Mouse (Mus musculus) embryo, embryonic 10 days (tissue): Measurements from ENCODE around the gene Icam5.

Source experiments
- DNase-seq: peaks from one replicate; pipeline ENCODE4 v3.0.0-alpha.2; 2015; ENCODE audit warnings: low spot score

Gene Icam5

DNA sequence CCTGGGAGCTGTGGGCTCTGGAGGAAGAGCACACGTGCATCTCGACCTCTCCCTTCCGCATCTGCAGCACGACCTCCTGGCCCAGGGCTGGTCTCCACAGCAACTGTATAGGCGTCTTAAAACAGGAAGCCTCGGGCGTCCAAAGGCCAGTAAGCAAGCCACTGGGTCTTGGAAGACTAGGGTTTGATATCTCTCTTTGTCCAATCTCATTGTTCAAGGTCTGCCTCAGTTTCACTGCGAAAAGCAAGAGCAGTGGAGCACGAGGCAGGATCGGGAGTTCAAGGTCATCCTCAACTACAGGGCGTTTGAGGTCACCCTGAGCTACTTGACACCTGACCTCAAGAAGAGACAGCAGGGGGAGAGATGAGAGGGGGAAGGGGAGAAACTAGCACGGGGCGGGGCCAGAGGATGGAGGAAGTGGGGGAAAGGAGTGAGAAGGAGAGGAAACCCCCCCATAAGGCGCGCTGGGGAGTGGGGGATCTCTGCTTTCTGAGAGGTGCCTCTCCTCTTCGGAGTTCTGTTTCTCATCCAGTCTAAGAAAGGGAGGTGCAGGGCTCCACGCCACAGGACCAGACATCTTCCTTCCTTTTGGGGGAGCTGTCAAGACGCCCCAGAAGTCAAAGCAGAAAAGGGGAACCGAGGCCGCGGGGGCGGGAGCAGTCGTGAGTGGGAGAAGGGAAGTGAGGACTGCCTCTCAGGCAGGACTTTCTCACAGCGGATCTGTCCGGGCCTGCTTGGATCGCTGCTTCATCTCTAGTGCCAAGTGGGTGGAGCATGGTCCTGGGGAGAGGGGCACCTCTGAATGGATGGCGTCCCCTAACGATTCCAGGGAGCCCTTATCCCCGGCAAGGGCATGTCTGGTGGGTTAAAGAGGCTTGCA lies 16.9 kb upstream of the Icam5 start:
- no peak for DNase-seq

DNA sequence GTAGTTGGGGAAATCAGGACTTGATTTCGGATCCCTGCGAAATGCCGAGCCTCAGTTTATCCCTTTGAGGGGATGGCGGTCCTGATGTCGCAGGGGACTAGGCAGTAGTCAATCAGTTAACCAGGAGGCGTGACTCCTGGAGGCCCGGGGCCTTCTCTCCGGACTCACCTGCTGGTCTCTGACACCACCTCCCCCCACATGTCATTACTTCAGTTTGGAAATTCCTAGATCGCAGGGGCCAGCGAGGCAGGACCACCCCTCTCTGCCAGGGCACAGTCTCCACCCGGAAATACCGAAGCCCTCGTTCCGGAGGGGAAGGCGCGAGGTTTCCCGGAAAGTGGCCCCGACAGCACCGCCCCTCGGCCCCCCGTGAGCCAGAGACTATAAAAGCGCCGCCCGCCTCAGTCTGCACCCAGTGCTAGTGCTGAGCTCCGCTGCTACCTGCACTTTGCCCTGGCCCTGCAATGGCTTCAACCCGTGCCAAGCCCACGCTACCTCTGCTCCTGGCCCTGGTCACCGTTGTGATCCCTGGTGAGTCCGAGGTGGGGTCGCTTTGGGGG lies 16.2 kb upstream of the Icam5 start, which contains the start of gene Icam1:
TSS of gene Icam1 (plus strand) at position 415 of the 560 bp plus-strand sequence.
- DNase-seq, result no peak

DNA sequence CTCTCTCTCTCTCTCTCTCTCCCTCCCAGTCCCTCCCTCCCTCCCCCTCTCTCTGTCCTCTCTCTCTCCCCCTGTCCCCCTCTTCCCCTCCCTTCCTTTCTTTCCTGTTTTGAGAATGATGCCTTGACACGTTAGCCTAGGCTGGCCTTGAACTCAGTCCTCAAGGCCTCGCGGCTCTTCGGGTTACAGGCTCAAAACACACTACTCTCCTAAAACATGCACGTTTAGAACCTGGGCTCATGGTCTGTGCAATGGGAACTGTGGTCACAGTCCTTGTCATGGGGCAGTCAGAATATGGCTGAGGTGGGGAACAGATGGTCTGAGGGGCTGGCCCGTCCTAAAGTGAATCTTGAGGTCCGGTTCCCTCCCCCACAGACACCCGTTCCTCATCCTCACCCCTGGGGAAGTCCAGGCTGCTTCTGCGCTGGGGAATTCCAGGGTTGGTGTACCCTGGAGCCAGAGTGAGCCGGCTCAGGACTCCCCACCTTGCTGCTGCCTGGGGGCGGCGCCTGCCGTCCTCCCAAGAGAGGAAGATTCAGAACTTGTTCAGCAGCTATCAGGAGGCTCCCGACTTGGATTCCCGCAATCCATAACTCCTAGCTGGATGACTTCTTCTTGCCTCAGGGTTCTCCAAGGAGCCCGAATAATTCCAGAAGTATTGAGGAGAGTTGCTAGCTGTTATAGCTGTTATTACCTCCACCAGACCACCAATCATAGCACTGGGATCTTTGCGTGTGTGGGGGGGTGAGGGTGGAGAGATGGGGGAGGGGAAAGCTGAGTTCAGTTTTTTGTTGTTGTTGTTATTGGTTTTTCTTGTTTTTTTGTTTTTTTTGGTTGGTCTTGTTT lies 15.3 kb upstream of the Icam5 start:
- DNase-seq, result no peak

DNA sequence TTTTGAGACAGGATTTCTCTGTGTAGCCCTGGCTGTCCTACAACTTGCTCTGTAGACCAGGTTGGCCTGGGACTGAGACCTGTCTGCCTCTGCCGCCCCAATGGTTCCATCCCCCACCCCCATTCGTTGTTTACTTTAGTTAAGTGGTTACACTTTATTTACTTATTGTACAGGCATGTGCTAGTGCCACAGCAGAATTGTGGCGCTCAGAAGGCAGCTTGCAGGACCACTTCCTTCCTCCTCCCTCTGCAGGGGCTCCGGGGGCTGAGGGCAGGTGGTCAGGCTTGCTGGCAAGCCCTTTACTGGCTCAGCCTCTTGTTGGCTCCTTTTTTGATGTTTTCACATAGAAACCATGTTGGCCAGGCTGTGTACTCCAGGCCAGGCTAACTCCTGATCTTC lies 14.7 kb upstream of the Icam5 start:
- DNase-seq, result no peak

DNA sequence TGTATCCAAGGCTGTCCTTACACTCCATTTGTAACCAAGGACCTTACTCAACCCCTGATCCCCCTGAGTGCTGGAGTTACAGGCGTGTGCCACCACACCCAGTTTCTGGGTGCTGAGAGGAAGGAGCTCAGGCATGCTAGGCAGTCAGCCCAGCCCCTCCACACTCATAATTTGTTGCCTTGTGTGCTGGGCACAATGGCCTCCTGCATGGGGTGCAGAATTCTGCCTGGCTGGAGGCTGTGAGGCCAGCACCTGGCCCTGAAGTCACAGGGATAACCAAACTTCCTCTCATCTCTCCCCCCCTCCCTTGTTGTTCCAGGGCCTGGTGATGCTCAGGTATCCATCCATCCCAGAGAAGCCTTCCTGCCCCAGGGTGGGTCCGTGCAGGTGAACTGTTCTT lies 13.3 kb upstream of the Icam5 start:
- no peak for DNase-seq

DNA sequence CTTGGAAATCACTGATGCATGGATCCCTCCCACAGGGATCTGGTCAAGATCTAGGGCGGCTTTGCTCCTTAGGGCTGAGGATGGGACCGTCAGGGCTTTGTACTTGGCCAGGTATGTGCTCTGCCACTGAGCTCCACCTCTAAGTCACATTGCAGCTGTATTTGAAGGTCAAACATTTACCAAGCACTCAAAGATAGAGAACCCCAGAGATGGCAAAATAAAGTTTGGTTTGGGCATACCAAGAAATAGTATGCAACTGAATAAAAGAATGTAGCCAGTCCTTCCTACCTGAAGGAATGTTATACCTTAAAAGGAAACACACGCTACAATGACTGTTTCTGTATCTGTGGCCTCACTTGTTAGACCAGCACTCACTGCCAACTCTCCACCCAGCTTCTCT lies 10.5 kb upstream of the Icam5 start:
- DNase-seq, result no peak

DNA sequence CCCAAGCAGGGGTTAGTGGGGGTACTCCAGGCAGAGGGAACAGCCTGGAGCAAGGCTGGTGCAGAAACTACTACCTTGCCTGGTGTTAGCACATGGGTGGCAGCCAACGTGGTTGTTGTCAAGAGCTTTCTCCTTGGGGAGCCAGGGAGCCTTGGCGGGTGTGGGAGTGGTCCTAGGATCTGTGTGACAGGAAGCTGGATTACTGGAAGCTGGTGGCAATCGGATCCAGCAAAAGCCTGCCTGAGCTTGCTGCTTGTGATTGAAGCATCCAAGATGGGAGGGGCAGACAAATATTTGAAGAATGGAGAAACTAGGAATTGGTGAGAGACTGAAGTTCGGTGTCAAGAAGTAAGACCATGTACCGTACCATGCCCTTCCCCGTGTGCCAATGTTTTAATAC lies 9.6 kb upstream of the Icam5 start:
- DNase-seq, result no peak

DNA sequence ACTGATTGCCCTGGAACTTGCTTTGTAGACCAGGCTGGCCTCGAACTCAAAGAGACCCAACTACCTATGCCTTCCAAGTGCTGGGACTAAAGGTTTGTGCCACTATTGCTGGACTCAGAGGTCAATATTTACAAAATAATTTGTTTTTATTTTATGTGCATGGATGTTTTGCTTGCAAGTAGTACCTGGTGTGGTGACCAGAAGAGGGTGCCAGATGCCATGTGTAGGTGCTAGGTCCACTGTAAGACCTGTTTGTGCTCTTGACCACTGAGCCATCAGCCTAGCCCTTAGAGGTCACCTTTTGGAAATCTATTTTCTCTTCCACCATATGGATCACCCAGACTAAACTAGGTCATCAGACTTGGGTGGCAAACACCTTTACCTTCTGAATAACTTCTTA lies 9.1 kb upstream of the Icam5 start:
- DNase-seq, result no peak

DNA sequence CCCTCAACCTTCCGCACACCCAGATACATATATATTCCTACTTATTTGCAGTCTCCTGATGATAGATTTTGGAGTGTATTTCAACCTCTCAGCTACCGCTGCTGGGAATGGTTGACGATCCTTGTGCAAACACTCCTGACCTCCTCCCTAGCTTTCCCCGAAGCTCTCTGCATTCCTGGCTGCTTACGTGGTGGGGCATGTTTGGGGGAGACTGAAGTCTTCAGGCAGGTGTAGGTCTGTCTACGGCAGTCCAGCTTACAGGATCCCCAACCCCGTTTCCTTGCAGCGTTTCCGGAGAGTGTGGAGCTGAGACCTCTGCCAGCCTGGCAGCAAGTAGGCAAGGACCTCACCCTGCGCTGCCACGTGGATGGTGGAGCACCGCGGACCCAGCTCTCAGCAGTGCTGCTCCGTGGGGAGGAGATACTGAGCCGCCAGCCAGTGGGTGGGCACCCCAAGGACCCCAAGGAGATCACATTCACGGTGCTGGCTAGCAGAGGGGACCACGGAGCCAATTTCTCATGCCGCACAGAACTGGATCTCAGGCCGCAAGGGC lies 6.5 kb upstream of the Icam5 start:
- DNase-seq, result no peak

DNA sequence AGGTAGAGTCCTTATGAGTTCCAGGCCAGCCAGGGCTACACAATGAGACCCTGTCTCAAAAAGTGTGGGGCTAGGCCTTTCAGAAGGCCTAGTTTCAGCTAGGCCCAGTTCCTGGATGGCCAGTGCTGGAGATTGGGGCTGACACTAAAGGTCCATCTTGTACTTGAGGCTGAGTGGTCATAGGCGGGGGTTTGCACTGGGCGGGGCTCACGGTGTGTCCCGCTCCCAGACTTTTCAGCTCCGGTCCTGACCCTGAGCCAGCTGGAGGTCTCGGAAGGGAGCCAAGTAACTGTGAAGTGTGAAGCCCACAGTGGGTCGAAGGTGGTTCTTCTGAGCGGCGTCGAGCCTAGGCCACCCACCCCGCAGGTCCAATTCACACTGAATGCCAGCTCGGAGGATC lies 5.0 kb upstream of the Icam5 start:
- no peak for DNase-seq

DNA sequence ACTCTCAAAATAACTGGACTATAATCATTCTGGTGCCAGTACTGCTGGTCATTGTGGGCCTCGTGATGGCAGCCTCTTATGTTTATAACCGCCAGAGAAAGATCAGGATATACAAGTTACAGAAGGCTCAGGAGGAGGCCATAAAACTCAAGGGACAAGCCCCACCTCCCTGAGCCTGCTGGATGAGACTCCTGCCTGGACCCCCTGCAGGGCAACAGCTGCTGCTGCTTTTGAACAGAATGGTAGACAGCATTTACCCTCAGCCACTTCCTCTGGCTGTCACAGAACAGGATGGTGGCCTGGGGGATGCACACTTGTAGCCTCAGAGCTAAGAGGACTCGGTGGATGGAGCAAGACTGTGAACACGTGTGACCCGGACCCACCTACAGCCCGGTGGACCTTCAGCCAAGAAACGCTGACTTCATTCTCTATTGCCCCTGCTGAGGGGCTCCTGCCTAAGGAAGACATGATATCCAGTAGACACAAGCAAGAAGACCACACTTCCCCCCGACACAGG lies 4.0 kb upstream of the Icam5 start:
- no peak for DNase-seq

DNA sequence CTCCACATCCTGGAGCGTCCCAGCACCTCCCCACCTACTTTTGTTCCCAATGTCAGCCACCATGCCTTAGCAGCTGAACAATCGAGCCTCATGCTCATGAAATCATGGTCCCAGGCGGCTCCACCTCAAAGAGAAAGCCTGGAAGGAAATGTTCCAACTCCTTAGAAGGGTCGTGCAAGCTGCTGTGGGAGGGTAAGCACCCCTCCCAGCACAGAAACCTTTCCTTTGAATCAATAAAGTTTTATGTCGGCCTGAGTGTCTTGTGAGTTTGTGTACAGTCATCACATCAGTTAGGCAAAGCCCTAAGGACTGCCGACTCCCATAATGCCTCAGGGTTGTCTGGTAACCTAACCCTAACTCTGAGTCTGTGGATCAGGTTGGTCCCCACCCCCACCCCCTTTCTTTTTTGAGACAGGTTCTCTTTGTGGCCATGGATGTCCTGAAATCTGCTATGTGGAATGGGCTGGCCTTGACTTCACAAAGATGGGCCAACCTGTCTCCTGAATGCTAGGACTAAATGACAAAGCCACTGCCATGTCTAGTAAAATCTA lies 3.2 kb upstream of the Icam5 start:
- no peak for DNase-seq

DNA sequence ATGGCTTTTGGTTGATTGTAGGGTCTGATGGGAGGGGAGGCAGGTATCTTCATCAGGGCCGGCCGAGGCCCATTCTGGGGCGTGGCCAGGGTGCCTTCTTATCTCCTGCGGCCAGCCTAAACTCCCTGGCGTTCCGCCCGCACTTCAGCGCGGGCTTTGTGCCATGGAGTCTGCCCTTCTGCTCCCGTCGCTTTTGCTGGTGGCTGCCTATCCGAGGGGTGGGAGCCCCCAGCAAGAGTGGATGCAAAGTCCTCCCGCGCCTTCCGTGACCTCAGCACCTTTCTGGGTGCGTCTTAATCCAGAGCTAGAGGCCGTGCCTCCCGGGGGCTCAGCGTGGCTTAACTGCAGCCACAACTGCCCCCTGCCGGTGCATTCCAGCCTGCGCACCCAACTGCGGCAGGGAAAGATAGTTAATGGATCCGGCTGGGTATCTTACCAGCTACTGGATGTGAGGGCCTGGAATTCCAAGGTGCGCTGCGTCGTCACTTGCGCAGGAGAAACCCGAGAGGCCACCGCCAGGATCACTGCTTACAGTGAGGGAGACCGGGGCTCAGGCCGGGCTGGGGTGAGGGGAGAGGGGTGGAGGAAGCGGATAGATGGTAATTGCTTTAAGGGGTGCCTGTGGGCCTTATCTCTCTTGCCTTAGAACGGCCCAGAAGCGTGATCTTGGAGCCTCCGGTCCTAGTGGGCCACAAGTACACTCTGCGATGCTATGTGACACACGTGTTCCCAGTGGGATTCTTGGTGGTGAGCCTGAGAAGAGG lies 2.4 kb upstream of the Icam5 start, which contains the start of gene Icam4:
TSS of gene Icam4 (plus strand) at position 83 of the 764 bp plus-strand sequence.
- peak; percentile 90 for DNase-seq

DNA sequence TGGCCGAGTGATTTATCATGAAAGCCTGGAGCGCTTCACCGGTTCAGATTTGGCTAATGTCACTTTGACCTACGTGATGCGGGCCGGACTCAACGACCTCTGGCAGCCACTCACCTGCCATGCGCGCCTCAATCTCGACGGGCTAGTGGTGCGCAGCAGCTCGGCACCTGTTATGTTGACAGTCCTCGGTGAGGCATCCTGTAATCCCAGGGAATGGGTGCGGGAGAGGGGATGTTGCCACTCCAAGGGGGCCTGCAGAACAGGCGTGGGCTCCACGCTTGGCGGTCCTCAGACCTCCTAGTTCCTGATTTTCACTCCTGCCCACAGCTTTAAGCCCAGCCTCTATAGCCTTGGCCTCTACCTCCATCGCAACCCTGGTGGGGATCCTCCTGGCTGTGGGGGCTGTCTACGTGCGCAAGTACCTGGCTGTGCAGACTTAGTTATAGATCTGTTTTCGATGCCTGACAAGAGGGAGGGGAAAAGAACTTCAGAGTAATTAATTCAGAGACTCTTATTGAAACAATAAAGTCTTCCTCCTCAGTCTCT lies 1.7 kb upstream of the Icam5 start:
- DNase-seq, result no peak

DNA sequence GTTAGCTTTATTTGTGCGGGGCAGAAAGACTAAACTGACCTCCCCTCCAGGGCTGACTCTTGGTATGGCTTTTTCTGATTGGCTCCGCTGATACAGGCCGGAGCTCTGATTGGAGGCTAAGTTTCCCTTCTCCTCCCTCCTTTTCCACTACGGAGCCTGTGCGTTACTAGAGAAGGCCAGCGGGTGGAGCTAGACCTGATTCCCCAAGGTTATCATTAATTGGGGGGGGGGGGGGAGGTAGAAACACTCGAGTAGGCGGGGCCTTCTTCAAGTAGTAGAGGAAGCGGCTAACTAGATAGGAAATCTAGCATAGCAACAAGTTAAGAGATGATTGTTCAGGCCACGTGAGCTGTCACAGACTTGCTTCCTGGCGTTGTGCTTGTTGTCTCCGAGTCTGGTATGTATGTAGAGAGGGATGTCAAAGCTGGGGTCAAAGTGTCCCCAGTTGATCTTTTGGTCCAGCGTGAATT lies 1.1 kb upstream of the Icam5 start:
- peak; percentile 94 for DNase-seq

DNA sequence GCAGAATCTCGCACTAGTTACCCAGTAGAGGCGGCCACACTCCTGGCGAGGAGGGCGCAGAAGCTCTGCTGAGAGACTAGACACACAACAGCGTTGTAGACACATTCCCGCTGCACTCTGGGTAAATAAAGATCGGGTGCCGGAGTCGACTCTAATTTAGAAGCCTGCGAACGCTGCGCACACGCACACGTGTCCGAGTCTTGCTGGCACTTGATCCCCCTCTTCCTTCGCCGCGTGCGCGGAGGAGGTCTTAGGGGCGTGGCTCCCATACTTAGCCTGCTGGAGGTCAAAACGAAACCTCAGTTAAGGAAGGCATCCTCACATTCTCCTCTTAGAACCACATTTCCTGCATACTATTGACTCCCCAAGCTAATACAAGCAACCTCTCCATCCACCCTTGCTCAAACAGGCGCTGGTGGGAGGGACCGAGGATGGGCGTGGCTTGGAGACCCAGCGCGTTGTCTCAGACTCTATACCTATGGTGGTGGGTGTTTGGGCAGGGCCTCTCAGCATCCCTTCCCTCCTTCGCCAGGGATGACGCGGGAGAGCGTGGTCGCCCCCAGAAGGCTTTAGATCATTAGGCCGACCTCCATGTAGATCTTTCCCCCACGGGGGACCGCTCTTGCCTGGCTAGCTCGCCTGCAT lies 500 bp upstream of the Icam5 start:
- peak; percentile 60 for DNase-seq

DNA sequence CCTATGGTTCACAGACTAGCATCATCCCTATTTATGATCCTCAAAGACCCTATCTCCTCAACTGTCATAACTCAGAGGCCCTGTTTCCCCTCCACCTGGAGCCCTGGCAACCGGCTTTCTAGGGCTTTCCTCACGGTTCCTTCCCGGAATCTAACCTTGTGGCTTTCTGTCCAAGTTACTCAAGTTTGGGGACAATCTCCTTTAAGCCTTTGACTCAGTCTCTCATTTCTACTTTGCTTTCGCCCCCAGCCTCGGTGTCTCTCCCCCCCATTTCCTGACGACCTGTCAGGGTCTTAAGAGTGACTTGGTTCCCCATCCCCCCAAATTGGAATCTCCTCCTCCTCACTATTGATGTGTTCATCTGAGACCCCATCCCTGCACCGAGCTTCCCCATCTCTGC lies 618 bp downstream of the Icam5 start:
- no peak for DNase-seq

DNA sequence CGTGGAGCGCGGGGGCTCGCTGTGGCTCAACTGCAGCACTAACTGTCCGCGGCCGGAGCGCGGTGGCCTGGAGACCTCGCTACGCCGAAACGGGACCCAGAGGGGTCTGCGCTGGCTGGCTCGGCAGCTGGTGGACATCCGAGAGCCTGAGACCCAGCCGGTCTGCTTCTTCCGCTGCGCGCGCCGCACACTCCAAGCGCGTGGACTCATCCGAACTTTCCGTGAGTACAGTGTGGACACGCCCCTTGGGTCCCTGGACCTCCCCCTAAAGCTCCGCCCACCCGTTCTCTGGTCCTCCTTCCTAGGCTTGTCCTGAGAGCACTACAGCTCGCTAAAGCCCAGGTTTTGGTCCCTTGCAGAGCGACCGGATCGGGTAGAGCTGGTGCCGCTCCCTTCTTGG lies 1.3 kb downstream of the Icam5 start:
- DNase-seq, result peak; percentile 89

DNA sequence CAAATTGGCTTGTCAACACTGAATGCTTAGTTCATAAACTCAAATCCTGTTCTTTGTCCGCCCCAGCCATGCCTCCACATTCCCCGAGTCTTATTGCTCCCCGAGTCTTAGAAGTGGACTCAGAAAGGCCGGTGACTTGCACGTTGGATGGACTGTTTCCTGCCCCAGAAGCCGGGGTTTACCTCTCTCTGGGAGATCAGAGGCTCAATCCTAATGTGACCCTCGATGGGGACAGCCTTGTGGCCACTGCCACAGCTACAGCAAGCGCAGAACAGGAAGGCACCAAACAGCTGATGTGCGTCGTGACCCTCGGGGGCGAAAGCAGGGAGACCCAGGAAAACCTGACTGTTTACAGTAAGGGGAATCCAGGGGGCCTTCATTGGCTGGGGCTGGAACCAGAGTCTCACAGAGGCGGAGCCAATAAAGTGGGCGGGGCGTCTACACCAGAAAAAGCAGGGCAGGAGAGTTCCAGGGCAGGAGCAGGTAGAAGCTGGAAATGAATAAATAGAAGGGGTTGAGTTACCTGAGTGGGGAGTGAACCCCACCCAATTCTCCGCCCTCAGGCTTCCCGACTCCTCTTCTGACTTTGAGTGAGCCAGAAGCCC lies 2.7 kb downstream of the Icam5 start:
- DNase-seq, result no peak

DNA sequence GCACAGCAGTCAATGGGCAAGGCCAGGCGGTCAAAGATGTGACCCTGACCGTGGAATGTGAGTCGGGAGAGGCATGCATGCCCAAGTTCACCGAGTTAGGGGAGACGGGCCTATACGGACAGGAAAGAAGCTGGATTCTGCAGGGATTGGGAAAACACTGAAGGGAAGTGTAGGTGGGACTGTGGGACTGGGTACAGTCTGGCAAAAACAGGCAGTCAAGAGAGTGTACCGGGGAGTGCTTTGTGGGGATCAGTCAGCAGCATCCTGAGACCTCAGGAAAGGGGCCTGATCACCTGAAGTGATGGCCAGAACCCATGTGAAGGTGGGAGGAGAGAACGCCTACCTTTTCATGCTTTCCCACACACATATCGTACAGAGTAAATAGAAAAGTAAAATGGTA lies 3.7 kb downstream of the Icam5 start:
- DNase-seq, result no peak
